Mouse (Mus musculus) neural tube, embryonic 14.5 days (tissue): Measurements from ENCODE around the gene Adgrb3. TPM values are rescaled to one million over a fixed set of nuclear protein-coding genes. Genes with fewer than 3 reads are reported as not detected.

Experiments
- ATAC-seq: fragments of 200-750 bp; cut with Nextera tagmentation; 2 replicates; pipeline ENCODE4 v1.8.0; 2017; ENCODE audit warnings: low read depth, mild to moderate bottlenecking, moderate TSS enrichment, moderate library complexity
- H3K27ac ChIP-seq: fragments of 300-500 bp; sonication (generic); 2 replicates; pipeline ENCODE4 v1.5.1; 2014; ENCODE audit warnings: low read depth, mild to moderate bottlenecking, control low read depth, low read length, moderate library complexity, mixed read lengths
- H3K27me3 ChIP-seq: fragments of 300-500 bp; sonication (generic); 2 replicates; pipeline ENCODE4 v1.6.1; 2014; ENCODE audit warnings: low read length; ENCODE audit not compliant: control insufficient read depth, insufficient read depth
- H3K36me3 ChIP-seq: fragments of 300-500 bp; sonication (generic); 2 replicates; pipeline ENCODE4 v1.6.1; 2014; ENCODE audit warnings: low read length, mixed read lengths; ENCODE audit not compliant: control insufficient read depth, insufficient read depth
- H3K4me1 ChIP-seq: fragments of 300-500 bp; sonication (generic); 2 replicates; pipeline ENCODE4 v1.6.1; 2014; ENCODE audit warnings: low read length; ENCODE audit not compliant: control insufficient read depth, insufficient read depth
- H3K4me2 ChIP-seq: fragments of 300-500 bp; sonication (generic); 2 replicates; pipeline ENCODE4 v1.6.1; 2014; ENCODE audit warnings: mild to moderate bottlenecking, low read depth, low read length, control low read depth
- H3K4me3 ChIP-seq: fragments of 300-500 bp; sonication (generic); 2 replicates; pipeline ENCODE4 v1.5.1; 2014; ENCODE audit warnings: low read depth, low read length, control low read depth, mixed read lengths
- H3K9ac ChIP-seq: fragments of 300-500 bp; sonication (generic); replicated peaks from 2 replicates; pipeline ENCODE4 v1.6.1; 2014; ENCODE audit warnings: low read depth, mild to moderate bottlenecking, control low read depth, low read length, mixed read lengths
- H3K9me3 ChIP-seq: fragments of 300-500 bp; sonication (generic); 2 replicates; pipeline ENCODE4 v1.6.1; 2016; ENCODE audit warnings: low read length; ENCODE audit not compliant: control insufficient read depth
- WGBS: fragments of 180-500 bp; shearing (Covaris S2); extraction: QIAGEN DNeasy Blood & Tissue Kit; methylation state at CpG from one replicate; pipeline ENCODE4 v1.1.7; 2014; 5-methylcytosine and 5-hydroxymethylcytosine counted together
- polyA plus RNA-seq: library from polyadenylated mRNA; unstranded; fragments of >200 nt; fragmentation: Nextera tagmentation; extraction: Ambion mirVana; gene quantifications from 2 replicates; pipeline ENCODE4 v1.2.1, GENCODE M21; 2014

Gene Adgrb3
- polyA plus RNA-seq, 1 experiment from 2014 or later = 71.2 TPM

GRCm38 (mm10) chr1:25344876-25345275 is 484.6 kb downstream of the Adgrb3 start:
- Histone ChIP-seq H3K27ac (no peak overlapping the region), H3K36me3 (no peaks in the 10 kb centered on the region), H3K4me2 (no peak overlapping the region), H3K9ac (no peak overlapping the region), H3K27me3 (no peaks in the 10 kb centered on the region), H3K9me3 (no peaks in the 10 kb centered on the region), H3K4me3 (no peak overlapping the region), H3K4me1 (no peaks in the 10 kb centered on the region)
- peak; percentile 58; the same call in 1 of the 2 replicates for ATAC-seq

GRCm38 (mm10) chr1:25325406-25325805 is 504.1 kb downstream of the Adgrb3 start:
- 97% methylated on average over 2 of the region's 2 CpGs for WGBS
- Histone ChIP-seq H3K27me3 (no peaks in the 10 kb centered on the region), H3K27ac (no peak overlapping the region), H3K9me3 (no peaks in the 10 kb centered on the region), H3K4me3 (no peak overlapping the region), H3K4me1 (no peaks in the 10 kb centered on the region), H3K36me3 (no peaks in the 10 kb centered on the region), H3K4me2 (no peak overlapping the region), H3K9ac (no peak overlapping the region)
- no peak for ATAC-seq

GRCm38 (mm10) chr1:25317142-25317541 is 512.4 kb downstream of the Adgrb3 start:
- H3K27me3 ChIP-seq = no peaks in the 10 kb centered on the region
- no peak overlapping the region for H3K4me2 ChIP-seq
- no peaks in the 10 kb centered on the region for H3K9me3 ChIP-seq
- H3K4me3 ChIP-seq = no peak overlapping the region
- no peak overlapping the region for H3K27ac ChIP-seq
- no peaks in the 10 kb centered on the region for H3K36me3 ChIP-seq
- no peaks in the 10 kb centered on the region for H3K4me1 ChIP-seq
- no peak overlapping the region for H3K9ac ChIP-seq
- no peak for ATAC-seq

- Histone ChIP-seq H3K9me3 (no peaks in the 10 kb centered on the region), H3K9ac (no peak overlapping the region), H3K27ac (no peak overlapping the region), H3K27me3 (no peaks in the 10 kb centered on the region), H3K36me3 (no peaks in the 10 kb centered on the region), H3K4me3 (no peak overlapping the region), H3K4me2 (no peak overlapping the region), H3K4me1 (no peaks in the 10 kb centered on the region)
- ATAC-seq = no peak
- 35% methylated on average over 2 of the region's 2 CpGs for WGBS
These were observed 517.2 kb downstream of the Adgrb3 start for GRCm38 (mm10) chr1:25312344-25312743.

GRCm38 (mm10) chr1:25310066-25310465 is 519.4 kb downstream of the Adgrb3 start:
- Histone ChIP-seq H3K9me3 (no peaks in the 10 kb centered on the region), H3K36me3 (no peaks in the 10 kb centered on the region), H3K4me3 (no peak overlapping the region), H3K4me1 (no peaks in the 10 kb centered on the region), H3K27me3 (no peaks in the 10 kb centered on the region), H3K4me2 (no peak overlapping the region), H3K27ac (no peak overlapping the region), H3K9ac (no peak overlapping the region)
- no peak for ATAC-seq
- WGBS = 14% methylated on average over 2 of the region's 2 CpGs

- no peak overlapping the region for H3K4me2 ChIP-seq
- no peaks in the 10 kb centered on the region for H3K4me1 ChIP-seq
- H3K36me3 ChIP-seq = no peaks in the 10 kb centered on the region
- H3K27me3 ChIP-seq = no peaks in the 10 kb centered on the region
- 82% methylated on average over 8 of the region's 8 CpGs for WGBS
- no peak for ATAC-seq
- no peaks in the 10 kb centered on the region for H3K9me3 ChIP-seq
- no peak overlapping the region for H3K9ac ChIP-seq
- no peak overlapping the region for H3K4me3 ChIP-seq
- no peak overlapping the region for H3K27ac ChIP-seq
These were observed 548.0 kb downstream of the Adgrb3 start for GRCm38 (mm10) chr1:25281471-25281870.

- no peak overlapping the region for H3K4me2 ChIP-seq
- ATAC-seq = no peak
- H3K9me3 ChIP-seq = no peaks in the 10 kb centered on the region
- H3K27ac ChIP-seq = no peak overlapping the region
- H3K36me3 ChIP-seq = no peaks in the 10 kb centered on the region
- H3K9ac ChIP-seq = no peak overlapping the region
- H3K4me3 ChIP-seq = no peak overlapping the region
- no peaks in the 10 kb centered on the region for H3K4me1 ChIP-seq
- no peaks in the 10 kb centered on the region for H3K27me3 ChIP-seq
These were observed 578.9 kb downstream of the Adgrb3 start for GRCm38 (mm10) chr1:25250562-25250961.

GRCm38 (mm10) chr1:25242436-25242835 is 587.1 kb downstream of the Adgrb3 start:
- Histone ChIP-seq H3K9me3 (no peaks in the 10 kb centered on the region), H3K4me2 (no peak overlapping the region), H3K9ac (no peak overlapping the region), H3K27me3 (no peaks in the 10 kb centered on the region), H3K4me1 (no peaks in the 10 kb centered on the region), H3K4me3 (no peak overlapping the region), H3K27ac (no peak overlapping the region), H3K36me3 (no peaks in the 10 kb centered on the region; the same call in 1 of the 2 replicates)
- no peak for ATAC-seq
- 47% methylated on average over 6 of the region's 6 CpGs for WGBS

GRCm38 (mm10) chr1:25229245-25229750 is 600.2 kb downstream of the Adgrb3 start:
- peak overlapping the region; percentile 52 for H3K4me2 ChIP-seq
- peak overlapping the region; percentile 69 for H3K9ac ChIP-seq
- peak overlapping the region; percentile 96; the same call in 1 of the 2 replicates for H3K27ac ChIP-seq
- no peaks in the 10 kb centered on the region for H3K9me3 ChIP-seq
- 12% methylated on average over 7 of the region's 7 CpGs for WGBS
- peaks cover 10% of the 10 kb centered on the region; the same call in 1 of the 2 replicates for H3K4me1 ChIP-seq
- H3K4me3 ChIP-seq = peak overlapping the region; percentile 46
- ATAC-seq = peak; percentile 86
- no peaks in the 10 kb centered on the region for H3K27me3 ChIP-seq
- H3K36me3 ChIP-seq = no peaks in the 10 kb centered on the region
